Mouse (Mus musculus) cerebellum, adult 2 months (tissue): Measurements from ENCODE around the gene Fads3.

Experiments
- CTCF ChIP-seq: fragments of 200-500 bp; IDR thresholded peaks from 2 replicates; pipeline ENCODE4 v1.5.1; 2011; ENCODE audit warnings: low read depth, mild to moderate bottlenecking, control low read depth, low read length, moderate library complexity, borderline replicate concordance; ENCODE audit not compliant: insufficient read depth
- POLR2A ChIP-seq: fragments of 200-500 bp; IDR thresholded peaks from 2 replicates; pipeline ENCODE4 v1.6.1; 2011; ENCODE audit warnings: low read length, control low read depth, borderline replicate concordance; ENCODE audit not compliant: insufficient read depth

- TF ChIP-seq CTCF = no peak
- no peak for TF ChIP-seq POLR2A
Observed at GRCm38 (mm10) chr19:10015442-10015841, 25.9 kb upstream of the Fads3 start.
